Mouse (Mus musculus) liver, adult (tissue): ENCODE results near the gene Tmem135.

Experiments used
- GATA4 ChIP-seq: IDR thresholded peaks from 2 replicates; pipeline ENCODE4 v1.6.1; 2014; ENCODE audit warnings: mild to moderate bottlenecking, low read length; ENCODE audit not compliant: insufficient replicate concordance

Tmem135 gene

DNA sequence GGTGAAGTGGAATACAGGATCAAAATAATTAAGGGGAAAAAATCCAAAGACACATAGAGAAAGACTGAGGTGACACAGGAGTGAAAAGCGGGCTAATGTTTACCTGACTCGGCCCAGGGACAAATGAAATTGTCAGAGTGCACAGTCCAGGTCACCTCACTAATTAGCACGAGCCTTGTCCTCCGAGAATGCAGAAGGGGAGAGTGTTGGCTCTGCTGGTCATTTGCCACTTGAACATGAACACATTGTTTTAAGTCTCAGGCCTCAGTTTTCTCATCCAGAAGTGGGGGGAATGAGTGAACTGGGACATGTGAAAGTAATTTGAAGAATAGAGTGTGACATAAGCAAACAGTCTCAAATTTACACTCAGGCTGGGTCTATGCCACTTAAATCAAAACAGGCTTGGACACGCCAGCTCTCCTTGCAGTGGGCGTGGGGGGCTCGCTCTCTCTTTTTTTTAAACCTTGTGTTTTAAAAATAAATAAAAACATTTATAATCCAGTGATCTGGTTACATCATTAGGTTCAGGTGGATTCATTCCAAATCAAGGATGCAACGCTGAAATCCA is 19.8 kb upstream of the Tmem135 start:
- no peak for TF ChIP-seq GATA4

DNA sequence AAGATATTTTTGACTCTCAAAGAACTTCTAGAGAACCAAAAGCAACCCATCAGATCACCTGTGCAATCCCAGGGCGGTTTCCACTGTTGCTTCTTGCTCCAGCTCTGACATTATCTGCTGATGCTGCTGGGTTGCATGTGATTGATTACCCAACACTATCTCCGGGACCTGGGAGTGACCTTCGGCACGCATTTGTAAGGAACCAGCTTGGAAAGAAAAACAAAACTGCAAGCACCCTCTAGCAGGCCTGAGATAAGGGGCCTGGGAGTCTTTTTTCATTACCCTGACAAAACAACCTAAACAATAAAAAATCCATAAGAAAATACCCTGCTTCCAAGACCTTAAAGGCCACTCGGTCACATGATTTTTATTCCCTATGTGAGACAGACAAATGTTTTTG is 19.2 kb upstream of the Tmem135 start:
- peak; percentile 72; the same call in 1 of the 2 replicates for TF ChIP-seq GATA4

DNA sequence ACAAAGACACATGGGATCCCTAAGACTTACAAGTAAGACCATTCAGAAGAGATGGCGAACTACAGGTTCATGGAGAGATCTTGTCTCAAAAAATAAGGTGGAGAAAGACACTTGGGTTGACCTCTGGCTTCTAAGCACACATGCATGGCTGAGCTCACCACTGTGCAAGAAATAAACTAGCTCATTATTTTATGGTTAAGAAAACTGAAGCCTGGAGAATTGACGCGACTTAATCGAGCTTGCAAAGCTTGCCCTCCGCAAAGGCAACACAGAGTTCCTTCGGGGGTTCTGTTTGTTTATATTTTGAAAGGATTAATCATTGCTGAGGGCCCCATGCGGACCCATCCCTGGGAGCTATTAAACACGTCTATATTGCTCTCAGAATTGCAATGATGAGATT is 18.6 kb upstream of the Tmem135 start:
- TF ChIP-seq GATA4: no peak

DNA sequence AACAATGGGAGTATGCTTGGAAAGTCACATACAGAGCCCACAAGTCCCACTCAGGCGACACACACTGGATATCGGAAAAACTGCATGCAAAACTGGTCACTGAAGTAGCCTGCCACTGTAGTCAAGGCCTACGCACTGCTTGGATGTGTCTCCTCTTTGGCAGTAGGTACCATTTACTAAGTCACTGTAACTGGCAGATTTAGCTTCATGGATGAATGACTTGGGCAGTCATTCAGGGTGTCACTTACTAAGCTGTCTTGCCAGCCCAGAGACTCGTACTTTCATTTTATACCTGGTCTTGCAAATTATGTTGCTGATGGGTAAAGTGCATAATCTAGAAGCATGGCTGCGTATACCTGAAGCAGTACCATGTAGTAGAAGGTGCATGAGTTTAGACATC is 17.3 kb upstream of the Tmem135 start:
- no peak for TF ChIP-seq GATA4

DNA sequence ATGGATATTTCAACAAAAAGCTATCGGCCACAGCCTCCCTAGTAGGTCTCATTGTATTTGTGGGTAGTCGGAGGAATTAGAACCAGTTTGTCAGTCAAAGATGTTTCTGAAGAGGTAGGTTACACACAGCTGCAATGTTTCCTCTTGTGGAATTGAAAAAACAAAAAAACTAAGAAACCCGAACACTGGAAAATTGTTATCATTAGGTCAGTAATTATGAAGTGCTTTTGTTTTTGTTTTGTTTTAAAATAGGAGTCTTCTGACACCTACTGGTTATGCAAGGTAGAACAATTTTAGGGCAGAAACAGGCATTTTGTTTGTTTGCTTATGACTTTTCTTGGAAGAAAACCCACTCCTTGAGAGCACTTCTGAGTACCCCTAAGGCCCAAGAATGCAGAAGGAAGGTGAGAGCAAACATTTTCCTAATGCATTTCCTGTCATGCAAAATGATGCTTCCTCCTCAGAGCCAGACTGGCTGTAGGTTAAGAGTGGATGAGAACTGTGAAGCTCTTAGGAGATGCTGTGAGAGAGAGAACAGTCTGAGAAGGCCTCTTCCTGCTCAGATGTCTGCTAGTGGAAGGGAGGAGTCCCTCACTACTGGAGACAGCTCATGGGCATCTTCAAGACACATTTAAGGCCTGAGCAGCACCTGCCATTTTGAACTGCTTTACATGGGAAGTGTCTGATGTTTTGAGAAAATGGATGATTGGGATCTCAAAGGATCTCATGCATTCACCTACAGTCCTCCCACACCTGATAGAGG is 15.1 kb upstream of the Tmem135 start:
- no peak for TF ChIP-seq GATA4

DNA sequence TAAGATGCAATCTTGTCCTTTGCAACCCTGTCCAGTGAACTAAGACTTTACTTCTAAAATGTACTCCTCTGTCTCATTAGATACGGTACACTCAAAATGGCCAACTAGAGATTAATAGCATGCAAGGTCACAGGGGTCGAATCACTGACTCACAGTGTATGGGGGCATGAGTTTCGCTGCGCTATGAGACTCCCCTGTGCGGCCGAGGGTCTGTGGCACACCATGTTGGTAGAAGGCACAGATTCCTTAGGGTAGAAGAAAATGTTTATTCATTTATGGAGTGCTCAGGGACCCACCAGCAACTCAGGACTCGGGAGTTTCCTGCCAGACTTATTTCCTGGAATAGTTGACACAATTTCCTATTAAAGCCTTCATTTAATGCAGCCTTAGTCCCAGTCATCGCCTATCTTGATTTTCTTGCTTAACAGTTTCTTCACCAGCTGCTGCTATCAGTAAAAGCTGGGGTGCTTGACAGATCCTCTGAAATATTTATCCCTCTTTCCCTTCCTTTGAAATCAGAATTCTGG is 14.2 kb upstream of the Tmem135 start:
- TF ChIP-seq GATA4: no peak

DNA sequence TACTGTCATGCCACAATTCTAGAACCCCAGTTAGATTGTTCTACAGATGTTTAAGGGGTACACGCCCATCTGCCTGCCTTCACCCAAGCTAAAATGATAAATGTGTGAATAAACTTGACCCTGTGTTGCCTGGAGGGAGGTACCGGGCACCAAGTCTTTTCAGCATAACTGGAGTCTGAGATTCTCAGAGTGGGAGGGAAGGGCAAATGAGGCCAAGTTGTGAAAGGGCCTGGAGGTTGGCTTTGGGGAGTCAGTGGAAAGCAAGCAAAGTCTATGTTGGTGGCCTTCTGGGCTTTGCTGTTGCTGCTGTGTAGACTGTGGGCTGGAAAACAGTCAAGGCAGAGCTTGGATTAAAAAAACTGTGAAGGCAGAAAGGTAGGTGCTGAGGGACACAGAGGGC is 13.7 kb upstream of the Tmem135 start:
- no peak for TF ChIP-seq GATA4

DNA sequence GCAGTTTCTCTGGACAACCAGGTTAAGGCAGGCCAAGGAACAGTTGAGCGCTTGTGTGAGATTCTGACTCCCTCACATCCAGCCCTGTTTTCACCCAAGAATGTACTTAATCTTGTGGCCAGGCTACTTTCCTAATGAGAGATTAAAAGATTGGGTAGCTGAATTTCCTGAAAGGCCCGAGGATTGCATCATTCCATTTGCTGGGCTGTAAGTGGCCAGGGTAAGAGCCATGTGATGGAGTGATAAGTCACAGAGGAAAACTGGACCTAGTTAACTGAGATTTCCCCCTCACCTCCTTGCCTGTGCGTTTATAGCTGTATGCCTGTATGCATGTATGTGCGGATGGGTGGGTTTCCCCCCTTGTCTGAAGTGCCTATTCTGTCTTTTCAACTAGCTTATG is 12.0 kb upstream of the Tmem135 start:
- TF ChIP-seq GATA4: peak; percentile 9; the same call in 1 of the 2 replicates

DNA sequence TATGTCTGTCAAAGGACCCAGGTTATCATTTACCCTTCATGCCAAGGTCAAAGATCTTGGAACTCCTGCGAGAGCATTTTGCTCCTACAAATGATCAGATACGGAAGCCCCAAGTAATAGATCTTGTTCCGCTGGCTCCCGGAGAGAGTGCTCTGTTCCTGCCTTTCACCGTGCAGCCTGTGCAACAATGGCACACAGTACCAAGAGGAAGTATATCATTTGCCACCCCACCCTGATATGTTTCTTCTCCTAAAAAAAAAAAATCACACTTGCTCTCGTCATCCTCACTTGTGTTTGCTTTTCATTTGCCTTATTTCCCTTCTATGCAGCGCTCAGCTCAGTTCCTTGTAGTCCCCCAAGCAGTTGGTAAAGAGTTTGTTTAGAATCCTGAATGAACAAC is 8.1 kb upstream of the Tmem135 start:
- TF ChIP-seq GATA4: peak; percentile 25; the same call in 1 of the 2 replicates

DNA sequence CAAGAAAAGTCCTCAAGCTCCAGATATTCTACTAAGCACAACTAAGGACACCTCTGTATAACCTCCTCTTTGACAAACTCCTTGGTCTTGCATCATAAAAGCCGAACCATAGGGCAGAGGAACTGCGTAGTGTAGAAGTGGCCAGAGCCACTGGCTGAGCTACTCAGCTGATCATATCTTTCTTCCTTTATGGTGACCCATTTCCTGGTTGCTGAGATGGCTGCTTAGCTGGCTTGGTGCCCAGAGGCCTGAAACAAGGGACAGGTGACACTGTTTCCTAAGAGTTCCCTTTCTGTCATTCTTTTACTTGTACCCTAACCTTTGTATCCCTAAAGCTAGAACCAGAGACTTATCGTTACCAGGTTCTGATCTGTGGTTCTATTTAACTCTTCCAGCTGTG is 7.3 kb upstream of the Tmem135 start:
- no peak for TF ChIP-seq GATA4

DNA sequence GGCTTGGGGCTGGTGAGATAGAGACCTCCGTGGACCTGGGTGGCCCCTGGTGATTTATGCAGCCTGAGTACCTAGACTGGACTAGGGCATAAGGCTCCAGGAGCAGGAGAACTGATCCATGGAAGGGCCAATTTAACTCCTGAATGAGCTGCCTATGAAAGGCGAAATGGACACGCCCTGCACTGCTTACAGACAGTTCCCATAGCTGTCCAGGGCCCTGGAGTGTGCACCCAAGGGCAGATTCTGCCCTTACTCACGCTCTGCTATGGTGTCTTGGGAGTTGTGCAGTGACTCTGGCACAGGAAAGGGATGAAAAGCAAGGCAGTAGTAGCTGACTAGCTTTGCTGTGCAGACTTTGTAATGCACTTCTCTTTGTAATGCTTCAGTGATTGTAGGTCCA is 6.3 kb upstream of the Tmem135 start:
- no peak for TF ChIP-seq GATA4

DNA sequence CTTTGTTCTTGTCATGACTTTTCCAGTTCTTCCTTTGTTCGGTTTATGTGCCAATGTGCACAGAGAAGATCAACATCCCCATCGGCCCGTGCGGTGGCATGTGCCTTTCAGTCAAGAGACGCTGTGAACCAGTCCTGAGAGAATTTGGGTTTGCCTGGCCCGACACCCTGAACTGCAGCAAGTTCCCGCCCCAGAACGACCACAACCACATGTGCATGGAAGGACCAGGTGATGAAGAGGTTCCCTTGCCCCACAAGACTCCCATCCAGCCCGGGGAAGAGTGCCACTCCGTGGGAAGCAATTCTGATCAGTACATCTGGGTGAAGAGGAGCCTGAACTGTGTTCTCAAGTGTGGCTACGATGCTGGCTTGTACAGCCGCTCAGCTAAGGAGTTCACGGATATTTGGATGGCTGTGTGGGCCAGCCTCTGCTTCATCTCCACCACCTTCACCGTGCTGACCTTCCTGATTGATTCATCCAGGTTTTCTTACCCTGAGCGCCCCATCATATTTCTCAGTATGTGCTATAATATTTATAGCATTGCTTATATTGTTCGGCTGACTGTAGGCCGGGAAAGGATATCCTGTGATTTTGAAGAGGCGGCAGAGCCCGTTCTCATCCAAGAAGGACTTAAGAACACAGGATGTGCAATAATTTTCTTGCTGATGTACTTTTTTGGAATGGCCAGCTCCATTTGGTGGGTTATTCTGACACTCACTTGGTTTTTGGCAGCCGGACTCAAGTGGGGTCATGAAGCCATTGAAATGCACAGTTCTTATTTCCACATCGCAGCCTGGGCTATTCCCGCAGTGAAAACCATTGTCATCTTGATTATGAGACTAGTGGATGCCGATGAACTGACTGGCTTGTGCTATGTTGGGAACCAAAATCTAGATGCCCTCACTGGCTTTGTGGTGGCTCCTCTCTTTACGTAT is 3.3 kb upstream of the Tmem135 start:
- no peak for TF ChIP-seq GATA4

DNA sequence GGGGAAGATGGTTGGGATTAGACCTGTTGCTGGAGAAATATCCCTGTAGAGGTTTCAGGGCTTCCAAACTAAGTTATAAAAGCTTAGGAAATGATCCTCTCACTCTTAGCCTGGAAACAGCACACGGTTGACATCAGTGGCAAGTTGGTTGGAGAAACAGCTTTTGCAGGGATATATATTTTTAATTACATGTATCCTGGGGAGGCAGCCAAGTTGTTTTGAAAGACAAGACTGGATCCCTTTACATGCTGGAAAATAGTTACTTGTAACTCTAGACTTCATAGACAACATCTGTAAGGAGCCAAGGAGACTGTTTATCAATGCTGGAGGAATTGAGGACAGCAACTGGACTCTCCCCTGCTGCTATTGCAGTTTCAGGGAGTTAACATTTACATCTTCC is 2.0 kb upstream of the Tmem135 start:
- TF ChIP-seq GATA4: no peak

DNA sequence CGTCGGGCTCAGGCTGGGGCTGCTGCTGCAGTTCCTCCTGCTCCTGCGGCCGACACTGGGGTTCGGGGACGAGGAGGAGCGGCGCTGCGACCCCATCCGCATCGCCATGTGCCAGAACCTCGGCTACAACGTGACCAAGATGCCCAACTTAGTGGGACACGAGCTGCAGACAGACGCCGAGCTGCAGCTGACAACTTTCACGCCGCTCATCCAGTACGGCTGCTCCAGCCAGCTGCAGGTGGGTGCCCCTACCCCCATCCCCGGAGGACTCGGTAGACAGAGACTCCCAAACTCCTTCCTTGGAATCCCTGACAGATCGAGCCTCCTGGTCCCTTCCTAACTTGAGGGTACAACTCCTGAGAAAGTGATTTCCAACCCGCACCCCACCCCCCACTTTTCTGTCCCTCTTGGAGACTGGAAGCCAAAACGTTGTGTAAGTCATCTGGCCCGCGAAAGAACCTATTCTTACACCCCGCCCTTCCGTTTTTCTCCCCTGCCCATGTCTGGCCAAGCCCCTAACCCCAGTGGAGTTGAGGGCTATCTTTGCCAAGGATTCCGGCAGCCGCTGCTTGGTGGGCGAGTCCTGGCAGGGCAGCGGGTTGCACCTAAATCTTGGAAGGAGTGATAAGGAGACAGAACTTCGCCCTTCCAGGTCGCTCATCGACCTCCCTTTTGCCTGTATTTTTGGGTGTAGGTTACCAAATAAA is 865 bp upstream of the Tmem135 start:
- TF ChIP-seq GATA4: peak; percentile 47; the same call in 1 of the 2 replicates

DNA sequence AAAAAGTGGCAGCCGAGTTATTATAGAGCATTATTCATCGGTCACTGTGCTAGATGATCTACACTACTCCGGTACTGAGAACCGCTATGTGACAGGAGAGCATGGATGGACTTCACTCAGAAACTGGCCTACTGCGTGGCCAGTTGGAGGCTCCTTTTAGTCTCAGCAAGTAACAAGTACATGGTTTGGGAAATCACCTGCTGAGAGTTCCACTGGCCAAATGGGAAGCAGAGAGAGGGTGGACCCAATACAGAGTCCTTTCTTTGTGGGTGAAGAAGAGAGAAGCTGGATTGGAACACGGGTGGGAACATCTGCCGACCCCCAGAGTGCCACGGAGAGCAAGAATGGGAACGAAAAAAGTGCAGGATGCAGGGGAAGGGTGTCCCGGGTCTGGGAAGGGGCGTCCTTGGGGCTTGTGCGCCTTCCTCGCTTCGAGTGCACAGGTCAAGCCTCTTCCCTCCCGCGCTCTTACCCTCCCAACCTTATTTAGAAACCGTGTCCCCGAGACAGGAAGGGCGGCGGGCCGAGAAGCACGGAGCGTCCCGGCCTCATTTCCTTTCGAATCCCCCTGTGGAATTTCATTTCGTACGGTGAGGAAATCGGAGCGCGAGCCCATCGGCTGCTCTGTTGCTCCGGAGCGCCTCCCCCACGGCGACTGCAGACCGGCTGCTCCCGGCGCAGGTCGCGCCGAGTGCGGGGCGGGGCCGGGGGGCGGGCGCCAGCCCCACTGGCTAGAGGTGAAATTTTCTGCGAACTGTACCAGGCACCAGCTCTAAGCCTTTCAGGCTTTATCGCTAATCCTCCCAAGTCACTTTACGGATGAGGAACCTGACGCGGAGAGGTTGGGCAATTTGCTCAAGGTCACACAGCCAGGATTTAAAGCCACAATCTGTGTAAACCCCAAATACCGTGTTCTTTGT is 709 bp downstream of the Tmem135 start:
- peak; percentile 86; the same call in 1 of the 2 replicates for TF ChIP-seq GATA4
